Mouse (Mus musculus): Measurements from ENCODE around the gene Gtf2f1.

Gtf2f1 gene

GRCm38 (mm10) chr17:57007137-57007905, 3.8 kb downstream of the Gtf2f1 start:
- peak in 1 of 2 experiments; percentile 50 for DNase-seq (ENCODE audit: inconsistent age in 2 of 2, low spot score in 1 of 2)

- no peak for DNase-seq (ENCODE audit: inconsistent age in 2 of 2, low spot score in 1 of 2)
These were observed 7.1 kb downstream of the Gtf2f1 start for GRCm38 (mm10) chr17:57003994-57004393.

DNA sequence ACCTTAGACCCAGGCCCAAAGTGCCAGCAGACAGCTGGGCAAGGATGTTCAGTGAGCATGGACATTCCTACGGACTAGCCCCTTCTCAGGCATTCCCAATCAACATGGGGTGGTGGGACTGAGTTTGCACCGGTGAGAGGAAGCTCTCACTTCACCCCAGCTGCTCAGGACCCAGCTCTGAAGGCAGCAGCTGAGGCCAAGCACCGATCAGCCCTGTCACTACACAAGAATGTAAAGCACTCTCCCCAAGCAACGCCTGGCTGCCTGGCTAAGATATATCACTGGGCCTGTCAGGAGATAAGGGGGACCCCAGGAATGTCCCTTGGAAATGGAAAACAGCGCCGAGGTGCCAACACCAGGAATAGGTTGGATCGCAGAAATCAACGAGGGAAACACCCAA, 9.9 kb downstream of the Gtf2f1 start:
- DNase-seq (ENCODE audit: inconsistent age in 2 of 2, low spot score in 1 of 2): no peak

- peak in 1 of 2 experiments; percentile 68 for DNase-seq (ENCODE audit: inconsistent age in 2 of 2, low spot score in 1 of 2)
These were observed 11.0 kb downstream of the Gtf2f1 start, which contains the start of gene Pspn for GRCm38 (mm10) chr17:56999968-57000609. Gene Pspn (minus strand): TSS chr17:57000018.

DNA sequence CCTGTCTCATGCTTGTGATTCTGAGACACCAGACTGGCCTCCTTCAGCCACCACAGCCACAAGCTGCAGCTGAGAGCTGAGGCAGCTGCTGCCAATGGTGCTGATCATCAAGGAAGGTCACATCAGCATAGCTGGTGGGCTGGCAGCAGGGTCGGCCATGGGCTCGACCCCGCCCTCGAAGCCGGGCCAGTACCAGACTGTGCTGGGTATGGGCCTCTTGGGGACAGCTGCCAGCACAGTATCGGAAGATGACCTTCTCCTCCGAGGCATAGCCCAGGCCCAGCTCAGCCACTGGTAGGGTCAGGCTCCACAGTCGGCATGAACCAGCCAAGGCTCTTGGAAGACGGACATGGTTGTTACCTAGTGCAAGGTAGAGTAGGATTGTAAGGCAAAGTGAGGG, 11.7 kb downstream of the Gtf2f1 start:
- DNase-seq (ENCODE audit: inconsistent age in 2 of 2, low spot score in 1 of 2): peak; percentile 70 to 87

- DNase-seq (ENCODE audit: inconsistent age in 2 of 2, low spot score in 1 of 2): peak; percentile 98 to 99
These were observed 13.9 kb downstream of the Gtf2f1 start, which contains the start of gene Alkbh7 for GRCm38 (mm10) chr17:56997029-56997667. Gene Alkbh7 (plus strand): TSS chr17:56997339.

- peak in 1 of 2 experiments; percentile 81 for DNase-seq (ENCODE audit: inconsistent age in 2 of 2, low spot score in 1 of 2)
These were observed 14.6 kb downstream of the Gtf2f1 start for GRCm38 (mm10) chr17:56996506-56996905.

DNA sequence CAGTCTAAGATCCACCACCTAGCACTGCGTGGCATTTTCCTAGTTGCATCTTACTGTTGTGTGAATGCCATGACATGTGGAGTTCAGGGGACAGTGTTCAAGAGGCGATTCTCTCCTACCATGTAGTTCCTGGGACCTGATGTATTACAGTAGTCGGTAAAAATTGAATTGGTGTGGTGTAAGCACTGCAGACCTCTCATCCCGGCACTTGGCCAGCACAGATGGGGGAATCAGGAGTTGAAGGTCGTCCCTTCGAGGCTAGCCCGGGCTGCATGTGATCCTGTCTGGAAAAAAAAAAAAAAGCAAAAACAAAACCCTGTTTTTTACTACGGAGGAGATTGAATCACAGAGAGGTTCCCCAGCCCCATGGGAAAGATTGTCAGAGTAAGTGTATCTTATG, 16.0 kb downstream of the Gtf2f1 start:
- DNase-seq (ENCODE audit: inconsistent age in 2 of 2, low spot score in 1 of 2): peak in 1 of 2 experiments; percentile 70

- DNase-seq (ENCODE audit: inconsistent age in 2 of 2, low spot score in 1 of 2): peak; percentile 17 to 40
These were observed 20.1 kb downstream of the Gtf2f1 start for GRCm38 (mm10) chr17:56990966-56991365.

DNA sequence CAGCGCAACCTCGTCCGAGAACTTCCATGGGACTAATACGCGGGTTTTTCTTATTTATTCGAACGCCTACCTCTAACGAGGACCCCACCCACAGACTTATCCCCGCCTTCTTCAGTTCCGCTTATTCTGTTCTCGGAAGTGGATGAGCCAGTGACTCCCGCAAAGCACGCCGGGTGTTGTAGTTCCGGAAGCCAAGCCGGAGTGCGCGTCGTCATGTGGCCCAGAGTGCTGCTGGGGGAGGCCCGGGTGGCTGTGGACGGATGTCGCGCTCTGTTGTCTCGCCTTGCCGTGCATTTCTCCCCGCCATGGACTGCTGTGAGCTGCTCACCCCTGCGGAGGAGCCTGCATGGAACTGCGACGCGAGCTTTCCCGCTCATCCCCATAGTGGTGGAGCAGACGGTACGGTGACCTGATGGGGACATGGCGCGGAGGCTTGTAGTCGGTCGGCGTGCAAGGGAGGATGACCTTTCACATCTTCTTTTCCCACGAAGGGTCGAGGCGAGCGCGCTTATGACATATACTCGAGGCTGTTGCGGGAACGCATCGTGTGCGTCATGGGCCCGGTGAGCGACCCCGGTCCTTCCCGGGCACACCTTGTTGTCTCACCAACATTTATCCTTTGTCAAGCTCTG, 20.9 kb downstream of the Gtf2f1 start, which contains the start of gene Clpp:
TSS of gene Clpp (plus strand) at position 191 of the 632 bp plus-strand sequence.
- peak; percentile 95 to 98 for DNase-seq (ENCODE audit: inconsistent age in 2 of 2, low spot score in 1 of 2)

DNA sequence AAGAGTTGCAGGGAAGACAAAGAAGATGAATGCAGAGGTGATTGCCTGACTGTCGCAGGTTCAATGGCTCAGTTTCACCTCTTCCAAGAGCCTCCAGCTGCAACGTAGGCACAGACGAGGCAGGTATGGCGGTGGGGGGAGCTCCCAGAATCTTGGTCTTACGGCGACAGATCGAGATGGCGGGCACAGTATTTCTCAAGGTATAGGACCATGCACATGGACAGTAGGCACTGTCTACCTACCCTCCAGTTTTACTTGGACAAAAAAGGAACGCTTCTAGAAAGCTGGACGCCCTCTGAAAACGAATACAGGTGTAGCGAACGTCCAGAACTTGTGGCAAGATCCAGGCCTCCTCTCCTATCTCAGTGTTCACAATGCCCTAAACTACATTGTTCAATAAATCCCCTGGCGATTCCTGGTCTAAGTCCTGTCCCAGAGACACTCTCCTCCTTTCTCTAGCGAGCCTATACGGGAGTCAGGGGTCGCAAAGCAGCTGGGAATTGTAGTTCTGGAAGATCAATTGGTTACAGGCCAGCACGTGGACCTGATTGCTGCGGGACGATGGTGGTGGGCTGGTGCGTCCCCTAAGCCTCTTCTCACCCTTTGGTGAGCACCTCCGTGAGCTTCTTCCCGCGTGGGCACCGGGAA, 21.5 kb downstream of the Gtf2f1 start:
- peak in 1 of 2 experiments; percentile 41 for DNase-seq (ENCODE audit: inconsistent age in 2 of 2, low spot score in 1 of 2)

DNA sequence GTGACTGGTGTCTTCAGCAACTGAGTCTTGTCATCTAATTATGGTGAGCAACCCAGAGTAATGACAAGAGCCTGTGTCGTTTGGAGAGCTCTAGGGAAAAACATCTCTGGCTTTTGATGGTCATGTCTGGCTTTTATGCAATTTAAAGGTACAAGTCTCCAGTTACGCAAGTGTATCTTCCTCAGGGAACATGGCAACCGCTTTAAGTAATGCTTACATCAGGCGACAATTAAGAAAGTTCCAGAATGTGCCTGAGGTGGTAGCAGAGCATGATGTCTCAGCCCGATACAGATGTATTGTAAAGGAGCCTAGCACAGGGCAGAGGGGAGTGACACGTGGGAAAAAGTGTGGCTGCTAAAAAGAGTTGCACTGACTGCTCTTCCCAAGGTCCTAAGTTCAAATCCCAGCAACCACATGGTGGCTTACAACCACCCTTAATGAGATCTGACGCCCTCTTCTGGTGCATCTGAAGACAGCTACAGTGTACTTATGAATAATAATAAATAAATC, 22.1 kb downstream of the Gtf2f1 start:
- DNase-seq (ENCODE audit: inconsistent age in 2 of 2, low spot score in 1 of 2): peak; percentile 16 to 45

DNA sequence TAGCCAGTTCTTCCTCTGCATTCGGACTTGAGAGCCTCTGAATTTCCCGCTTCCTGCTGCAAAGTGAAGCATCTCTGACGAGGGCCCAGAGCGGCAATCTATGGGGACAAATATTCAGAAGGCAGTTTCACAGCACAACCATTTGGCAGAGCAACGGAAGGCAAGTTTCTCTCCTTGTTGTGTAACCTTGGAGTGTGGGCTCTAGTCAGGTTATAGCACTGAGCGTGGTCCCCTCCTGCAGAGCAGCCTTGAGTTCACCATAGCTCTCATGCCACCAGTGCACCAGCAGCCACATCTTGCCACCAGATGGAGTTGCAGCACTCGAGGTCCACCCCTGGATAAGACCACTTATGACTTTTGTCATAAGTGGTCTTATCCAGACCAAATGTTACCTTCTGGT, 22.6 kb downstream of the Gtf2f1 start:
- DNase-seq (ENCODE audit: inconsistent age in 2 of 2, low spot score in 1 of 2): peak in 1 of 2 experiments; percentile 13

DNA sequence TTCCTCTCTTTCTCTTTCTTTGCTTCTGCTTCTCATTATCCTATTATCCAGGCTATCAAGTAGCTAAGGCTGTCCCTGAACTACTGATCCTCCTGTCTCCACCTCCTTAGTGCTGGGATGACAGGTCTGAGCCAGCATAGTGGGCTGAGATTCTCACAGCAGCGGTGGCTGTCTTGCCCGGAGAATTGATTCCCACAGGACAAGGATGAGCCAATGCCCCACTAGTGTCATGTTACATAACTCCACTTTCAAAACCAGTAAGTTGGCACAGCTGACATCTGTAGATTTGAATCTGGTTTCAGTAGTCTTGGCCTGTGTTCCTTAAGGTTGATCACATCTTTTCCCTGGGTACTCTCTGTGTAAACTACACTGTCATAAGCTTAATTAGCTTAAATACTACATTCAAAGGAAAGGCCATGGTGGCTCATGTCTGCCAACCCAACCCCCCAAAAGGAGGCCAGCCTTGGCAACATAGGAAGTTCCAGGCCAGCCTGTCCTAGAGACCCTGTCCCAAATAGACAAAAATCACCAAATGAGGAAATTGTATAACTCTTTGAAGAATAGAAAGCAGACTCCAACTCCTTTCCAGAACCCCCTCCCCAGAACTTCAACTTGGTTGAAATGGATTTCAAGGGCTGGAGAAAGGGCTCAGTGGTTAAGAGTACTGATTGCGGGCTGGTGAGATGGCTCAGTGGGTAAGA, 24.8 kb downstream of the Gtf2f1 start:
- peak; percentile 1 to 60 for DNase-seq (ENCODE audit: inconsistent age in 2 of 2, low spot score in 1 of 2)

GRCm38 (mm10) chr17:56985656-56986055, 25.4 kb downstream of the Gtf2f1 start:
- DNase-seq (ENCODE audit: inconsistent age in 2 of 2, low spot score in 1 of 2): no peak

GRCm38 (mm10) chr17:56984886-56985285, 26.2 kb downstream of the Gtf2f1 start:
- no peak for DNase-seq (ENCODE audit: inconsistent age in 2 of 2, low spot score in 1 of 2)

DNA sequence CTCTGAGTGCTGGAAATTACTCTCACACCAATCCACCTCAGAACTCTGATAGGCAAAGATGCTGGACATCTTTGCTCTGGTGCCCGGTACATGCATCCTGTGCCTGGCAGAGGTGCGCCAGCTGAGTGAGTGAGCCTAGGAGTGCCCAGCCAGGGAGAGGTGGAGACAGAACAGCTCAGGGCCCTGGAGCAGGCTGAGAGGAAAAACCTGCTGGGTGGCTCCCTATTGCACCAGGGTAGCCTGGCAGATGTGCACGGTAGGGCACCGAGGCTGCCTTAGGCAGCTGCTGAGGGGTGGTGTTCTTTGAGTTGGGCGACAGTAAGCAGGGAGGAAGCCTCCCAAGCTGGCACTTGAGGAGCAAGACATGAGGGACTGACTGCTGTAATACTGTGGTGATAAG, 29.1 kb downstream of the Gtf2f1 start, which contains the start of gene Acer1:
TSS of gene Acer1 (minus strand) at position 114 of the 400 bp plus-strand sequence.
- no peak for DNase-seq (ENCODE audit: inconsistent age in 2 of 2, low spot score in 1 of 2)

- DNase-seq (ENCODE audit: inconsistent age in 2 of 2, low spot score in 1 of 2): no peak
These were observed 30.0 kb downstream of the Gtf2f1 start for GRCm38 (mm10) chr17:56981049-56981448.

DNA sequence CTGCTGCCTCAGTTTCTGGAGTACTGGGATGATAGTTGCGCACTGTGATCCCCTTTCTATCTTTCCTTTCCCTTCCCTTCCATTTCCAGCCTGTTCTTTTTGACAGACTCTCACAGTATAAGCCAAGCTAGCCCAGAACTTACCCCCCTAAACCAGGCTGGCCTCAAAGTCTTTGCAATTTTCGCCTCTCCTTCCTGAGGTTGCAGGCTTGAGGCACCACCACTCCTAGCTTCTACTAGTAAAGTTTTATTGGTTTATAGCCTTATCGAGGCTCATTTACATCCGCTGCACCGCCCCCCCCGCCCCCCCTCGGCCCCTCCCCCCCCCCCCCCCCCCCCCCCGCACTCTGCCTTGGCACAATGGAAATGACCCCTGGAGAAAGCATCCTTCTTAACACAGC, 31.6 kb downstream of the Gtf2f1 start:
- no peak for DNase-seq (ENCODE audit: inconsistent age in 2 of 2, low spot score in 1 of 2)
